Mouse (Mus musculus) monocyte, adult 5-6 weeks (primary cell): ENCODE data around the gene Fkbp11. TPM values are rescaled to one million over a fixed set of nuclear protein-coding genes. Genes with fewer than 3 reads are reported as not detected.

Experiments
- ATAC-seq: fragments of 153-309, 156-312 bp; replicated peaks from 2 replicates; pipeline ENCODE4 v1.8.0; 2017; ENCODE audit warnings: mild to moderate bottlenecking; ENCODE audit not compliant: low TSS enrichment, insufficient number of reproducible peaks, severe bottlenecking, poor library complexity, low FRiP score
- total RNA-seq: library from RNA; stranded (forward); fragments of 200-1000, 200-491, 200-594 nt; gene quantifications from 3 replicates; pipeline ENCODE4 v1.2.3, GENCODE M21; 2017

Fkbp11 gene
- total RNA-seq = 0.11 to 2.2 TPM in 2 of 3 replicates, not detected in the other

DNA sequence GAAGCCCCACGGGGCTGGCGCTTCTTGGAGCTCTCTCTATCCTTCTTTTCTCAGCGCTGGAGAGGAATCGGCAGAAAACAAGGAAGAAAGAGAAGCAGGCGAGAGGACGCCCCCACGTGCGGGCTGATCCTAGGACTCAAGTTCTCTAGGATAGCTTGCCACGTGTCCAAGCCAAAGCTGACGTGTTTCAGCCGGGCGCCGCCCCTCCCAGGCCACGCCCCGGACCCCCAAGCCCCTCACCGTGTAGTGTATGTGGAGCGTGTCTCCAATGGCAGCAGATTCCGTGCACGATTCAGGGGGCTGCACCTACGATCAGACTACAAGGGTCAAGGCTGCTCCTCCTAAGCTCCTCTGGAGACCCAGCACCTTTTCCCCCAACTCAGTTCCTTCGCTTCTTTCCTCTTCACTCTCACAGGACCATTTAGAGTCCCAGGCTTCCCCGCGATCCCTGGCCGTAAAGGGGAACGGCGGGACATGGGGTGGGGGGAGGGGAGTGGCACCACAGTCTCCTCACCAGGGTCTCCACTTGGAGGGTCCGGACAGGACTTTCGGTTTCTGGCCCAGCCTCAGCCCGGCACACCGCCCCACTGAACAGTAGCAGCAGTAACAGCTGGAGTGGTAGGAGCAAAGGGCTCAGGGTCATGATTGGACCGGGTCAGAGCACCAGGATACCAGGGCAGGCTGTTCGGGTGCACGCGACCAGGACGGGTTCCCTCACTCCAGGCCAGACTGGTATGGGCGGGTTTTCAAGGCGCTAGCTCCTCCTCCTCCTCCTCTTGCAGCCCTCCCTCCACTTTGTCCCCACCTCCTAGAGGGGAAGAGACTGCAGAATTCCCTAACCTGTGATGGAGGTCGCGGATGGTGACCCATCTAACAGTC is at the start of gene Fkbp11:
TSS of gene Fkbp11 (minus strand) at position 756 of the 879 bp plus-strand sequence.
- ATAC-seq = peak; percentile 41

DNA sequence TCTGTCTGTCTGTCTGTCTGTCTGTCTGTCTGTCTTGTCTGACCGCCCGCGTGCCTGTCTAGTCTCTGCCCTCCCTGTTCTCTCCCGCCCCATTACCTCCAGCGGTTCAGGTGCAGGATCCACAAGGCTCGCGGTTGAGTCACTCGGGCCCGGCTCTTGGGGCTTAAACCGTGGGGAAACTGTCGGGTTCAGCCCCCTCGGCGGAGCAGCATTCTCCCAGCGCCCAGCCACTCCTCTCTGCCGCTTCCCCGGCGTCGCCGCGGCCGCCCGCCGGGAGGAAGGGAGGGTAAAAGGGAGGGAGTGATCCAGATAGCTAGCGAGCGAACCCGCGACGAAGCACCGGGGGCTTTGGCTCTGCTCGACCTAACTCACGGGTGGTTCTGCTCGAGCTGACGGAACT is 49.8 kb upstream of the Fkbp11 start, which contains the start of gene Wnt10b:
TSS of gene Wnt10b (minus strand) at position 389 of the 400 bp plus-strand sequence.
- no peak for ATAC-seq

DNA sequence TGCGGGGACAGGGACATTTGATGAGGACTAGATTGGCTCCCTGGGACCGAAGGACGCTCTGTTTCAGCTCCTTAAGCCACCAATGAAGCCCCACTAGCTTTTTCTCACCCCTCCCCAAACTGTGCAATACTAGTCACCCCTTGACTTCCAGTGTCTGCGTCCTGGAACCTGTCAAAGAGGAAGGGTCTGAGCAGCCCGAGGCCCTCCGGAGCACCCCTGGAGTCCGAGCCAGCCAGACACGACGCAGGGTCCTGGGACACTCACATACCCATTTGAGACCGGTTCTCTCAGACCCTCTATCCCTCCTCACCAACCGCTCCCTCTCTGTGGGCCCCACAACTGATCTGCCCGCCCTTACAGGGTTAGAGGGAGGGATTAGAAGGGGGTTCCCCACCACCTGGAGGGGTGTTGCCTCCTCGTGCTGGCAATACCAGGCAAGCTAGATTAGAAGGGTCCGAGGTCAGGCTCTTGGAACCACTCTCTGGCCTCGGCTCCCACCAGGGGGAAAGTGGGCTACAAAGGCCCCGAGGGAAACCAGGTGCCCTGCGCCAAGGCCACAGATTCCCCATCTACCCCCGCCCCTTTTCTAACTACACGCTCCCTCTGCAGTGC is 49.1 kb upstream of the Fkbp11 start:
- ATAC-seq = no peak

DNA sequence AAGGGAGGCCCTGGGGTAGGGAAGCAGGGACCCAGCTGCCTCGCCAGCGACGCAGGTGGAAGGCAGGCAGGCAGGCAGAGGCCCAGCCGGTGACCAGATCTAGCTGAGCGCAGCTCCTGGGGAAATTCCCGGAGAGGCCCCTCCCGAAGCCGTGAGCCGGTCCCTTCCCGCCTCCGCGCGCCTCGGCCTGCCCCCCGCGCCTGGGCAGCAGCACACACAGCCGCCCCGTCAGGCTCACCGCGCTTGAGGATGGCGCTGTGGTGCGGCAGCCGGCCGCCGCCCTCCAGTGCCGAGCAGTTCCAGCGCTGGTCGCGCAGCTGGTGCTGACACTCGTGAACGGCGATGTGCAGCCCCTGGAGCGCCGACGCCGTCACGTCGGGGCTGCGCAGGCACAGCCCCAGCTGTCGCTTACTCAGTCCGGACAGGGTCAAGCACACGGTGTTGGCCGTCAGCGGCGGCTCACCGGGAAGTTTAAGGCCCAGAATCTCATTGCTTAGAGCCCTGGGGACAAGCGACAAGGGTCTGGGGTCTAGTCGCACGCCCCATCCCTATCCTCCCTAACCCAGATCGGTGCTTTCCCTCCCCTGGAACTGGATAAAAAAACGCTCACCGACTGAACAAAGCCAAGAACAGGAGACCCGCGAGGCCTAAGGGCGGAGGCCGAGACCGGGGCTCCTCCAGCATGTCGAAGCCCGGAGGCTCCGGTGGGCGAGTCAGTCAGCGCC is 48.4 kb upstream of the Fkbp11 start:
- ATAC-seq = no peak

DNA sequence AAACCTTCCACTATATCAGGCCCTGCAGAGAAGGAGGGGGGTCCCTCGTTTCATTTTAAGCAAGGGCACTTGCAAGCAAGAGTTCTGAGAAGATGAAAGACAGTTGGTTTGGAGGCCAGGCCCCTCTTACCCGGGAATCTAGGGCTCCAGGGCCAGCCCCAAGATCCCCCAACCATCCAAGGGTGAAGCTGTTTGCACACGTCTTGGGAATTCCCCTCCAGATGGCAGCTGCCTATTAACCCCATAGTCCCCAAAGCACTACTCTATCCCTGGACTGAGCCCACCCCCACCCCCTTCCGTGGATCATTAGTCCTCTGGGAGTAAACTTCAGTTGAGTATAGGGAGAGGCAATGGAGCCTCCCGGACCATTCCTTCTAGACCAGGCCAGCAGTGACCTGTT is 47.5 kb upstream of the Fkbp11 start:
- no peak for ATAC-seq

DNA sequence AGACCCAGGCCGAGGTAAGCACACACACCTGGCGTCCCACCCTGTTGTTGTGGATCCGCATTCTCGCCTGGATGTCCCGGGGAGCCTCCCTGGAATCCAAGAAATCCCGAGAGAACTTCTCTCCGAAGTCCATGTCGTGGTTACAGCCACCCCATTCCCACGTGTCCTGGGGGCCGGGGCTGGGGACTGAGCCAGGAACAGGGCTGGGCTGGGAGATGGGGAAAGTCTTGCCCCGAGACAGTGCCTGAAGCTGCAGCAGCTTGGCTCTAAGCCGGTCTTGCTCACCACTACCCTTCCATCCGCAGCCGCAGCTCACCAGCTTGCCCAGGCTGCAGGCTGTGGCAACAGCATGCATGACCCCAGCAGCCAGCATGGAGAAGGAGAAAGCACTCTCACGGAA is 46.1 kb upstream of the Fkbp11 start:
- ATAC-seq = no peak

DNA sequence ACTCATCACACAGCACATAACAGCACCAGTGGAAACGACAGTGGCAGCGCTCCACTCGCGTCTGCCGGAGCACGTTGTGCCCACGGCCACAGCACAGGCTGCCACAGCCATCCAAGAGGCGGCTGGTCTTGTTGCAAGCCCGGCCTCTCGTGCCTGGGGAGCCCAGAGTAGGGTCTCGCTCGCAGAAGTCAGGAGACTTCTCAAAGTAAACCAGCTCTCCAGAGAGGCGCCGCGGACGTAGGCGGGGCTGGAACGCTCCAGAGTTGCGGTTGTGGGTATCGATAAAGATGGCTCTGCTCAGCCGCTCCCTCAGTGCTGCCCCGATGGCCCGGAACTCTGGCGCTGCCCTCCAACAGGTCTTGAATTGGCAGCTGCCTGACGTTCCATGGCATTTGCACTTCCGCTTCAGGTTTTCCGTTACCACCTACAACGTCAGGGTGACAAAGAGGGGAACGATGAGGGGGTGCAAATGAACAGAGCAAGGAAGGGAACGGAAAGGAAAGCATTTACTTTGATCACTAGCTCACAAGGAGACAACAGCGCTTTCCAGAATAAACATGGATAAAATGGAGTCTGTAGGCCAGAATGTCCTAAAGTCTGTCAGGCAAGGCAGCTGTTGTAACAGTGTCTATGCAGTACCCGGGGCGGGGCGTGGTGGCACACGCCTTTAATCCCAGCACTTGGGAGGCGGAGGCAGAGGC is 44.7 kb upstream of the Fkbp11 start:
- ATAC-seq = peak; percentile 38

DNA sequence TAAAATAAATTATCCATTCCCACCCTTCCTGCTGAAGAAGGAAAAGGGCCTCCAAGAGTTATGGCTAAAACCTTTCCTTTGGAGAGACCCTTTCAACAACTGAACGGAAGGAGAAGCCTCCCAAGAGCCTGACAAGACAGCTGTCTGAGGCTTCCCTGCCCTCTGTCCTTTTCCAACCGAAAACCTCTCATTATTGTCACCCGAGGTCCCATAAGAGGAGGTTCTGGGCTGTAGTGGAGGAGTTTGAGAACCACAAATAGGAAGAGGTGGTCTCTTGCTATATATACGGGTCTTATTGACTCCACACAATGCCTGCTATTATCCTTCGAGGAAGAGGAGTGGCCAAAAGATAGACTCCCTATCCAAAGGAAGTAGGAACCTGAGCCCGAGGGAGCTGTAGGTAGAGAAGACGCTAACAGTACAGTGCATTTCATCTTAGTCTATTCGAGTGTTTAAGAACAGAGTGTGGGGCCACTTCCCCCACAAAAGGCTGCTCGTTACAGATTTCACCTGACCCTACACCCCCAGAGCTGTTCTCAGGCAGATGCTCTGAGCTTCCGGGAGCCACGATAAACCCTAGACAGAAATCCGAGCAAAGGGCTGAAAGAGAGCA is 43.9 kb upstream of the Fkbp11 start:
- ATAC-seq = no peak

DNA sequence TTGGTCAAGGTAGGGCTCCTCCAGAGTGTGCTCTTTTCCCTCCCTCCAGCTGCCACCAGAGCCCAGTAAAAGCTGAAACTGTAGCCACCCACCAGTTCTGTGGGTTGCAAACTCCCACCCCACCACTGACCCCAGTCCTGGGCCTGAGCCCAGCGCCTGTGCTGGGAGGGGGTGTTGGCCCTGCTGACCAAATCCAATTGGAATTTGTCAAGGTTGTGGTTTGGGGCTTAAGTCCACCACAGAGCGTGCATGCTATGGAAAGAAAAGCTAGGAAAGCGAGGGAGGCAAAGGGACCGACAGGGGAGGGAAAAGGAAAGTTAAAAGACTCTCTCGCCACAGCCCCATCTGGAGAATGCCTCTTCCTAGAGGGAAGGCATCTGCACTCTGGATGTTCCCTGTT is 40.3 kb upstream of the Fkbp11 start:
- no peak for ATAC-seq

DNA sequence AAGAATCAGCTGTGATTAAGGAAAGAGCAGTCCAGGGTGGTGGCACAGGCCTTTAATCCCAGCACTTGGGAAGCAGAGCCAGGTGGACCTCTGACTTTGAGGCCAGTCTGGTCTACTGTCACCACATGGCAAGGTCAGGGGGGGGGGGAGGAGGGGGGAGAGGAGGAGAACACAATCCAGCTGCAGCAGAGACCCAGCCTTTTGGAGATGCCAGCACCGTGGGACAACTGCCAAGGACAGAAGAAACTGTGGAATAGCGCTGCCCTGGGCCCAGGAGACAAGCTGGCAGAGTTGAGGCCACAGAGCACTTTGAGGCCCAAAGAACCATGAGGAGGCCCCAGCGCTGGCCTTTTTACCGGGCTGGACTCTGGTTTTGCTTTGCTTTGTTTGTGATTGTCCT is 37.9 kb upstream of the Fkbp11 start:
- no peak for ATAC-seq

DNA sequence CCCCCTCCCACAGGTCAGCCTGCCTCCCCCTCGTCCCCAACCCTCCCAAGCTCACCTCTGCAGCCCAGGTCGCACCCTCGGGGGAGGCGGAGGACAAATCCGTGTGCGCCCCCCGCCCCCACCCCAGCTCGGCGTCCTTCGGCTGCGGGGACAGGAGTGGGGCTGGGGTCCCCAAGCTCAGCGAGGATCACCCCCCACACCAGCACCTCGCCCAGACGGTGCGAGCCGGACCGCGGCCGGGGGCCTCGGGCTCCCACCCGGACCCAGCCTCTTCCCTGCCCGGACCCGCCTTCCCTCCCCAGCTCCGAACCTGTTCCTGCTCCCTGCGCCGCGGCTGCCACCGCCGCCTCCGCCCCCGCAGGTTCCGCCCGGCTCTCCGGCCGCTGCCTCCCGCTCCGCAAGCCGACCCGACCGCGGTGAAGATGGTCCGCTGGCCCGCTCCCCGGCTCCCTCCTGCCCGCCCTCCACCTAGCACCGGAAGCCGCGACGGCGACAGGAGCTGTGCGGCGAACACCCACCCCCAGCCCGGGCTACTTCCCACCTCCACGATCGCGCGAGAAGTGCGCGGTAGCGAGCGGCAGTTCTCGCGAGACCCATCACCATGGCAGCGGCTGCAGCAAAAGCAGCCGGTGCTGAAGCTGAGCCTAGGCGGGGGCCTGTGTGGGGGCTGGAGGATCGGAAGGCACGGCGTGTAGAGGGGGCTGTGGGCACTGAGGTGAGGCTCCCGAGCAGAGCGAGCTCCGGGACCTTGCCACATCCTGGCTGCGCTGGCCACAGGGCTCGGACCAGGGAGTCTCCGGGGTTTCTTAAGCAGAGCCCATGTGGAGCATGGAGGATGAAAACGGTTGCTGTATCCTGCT is 34.9 kb upstream of the Fkbp11 start, which contains the start of gene Arf3:
TSS of gene Arf3 (minus strand) at position 545 of the 860 bp plus-strand sequence.
- peak; percentile 94 for ATAC-seq

DNA sequence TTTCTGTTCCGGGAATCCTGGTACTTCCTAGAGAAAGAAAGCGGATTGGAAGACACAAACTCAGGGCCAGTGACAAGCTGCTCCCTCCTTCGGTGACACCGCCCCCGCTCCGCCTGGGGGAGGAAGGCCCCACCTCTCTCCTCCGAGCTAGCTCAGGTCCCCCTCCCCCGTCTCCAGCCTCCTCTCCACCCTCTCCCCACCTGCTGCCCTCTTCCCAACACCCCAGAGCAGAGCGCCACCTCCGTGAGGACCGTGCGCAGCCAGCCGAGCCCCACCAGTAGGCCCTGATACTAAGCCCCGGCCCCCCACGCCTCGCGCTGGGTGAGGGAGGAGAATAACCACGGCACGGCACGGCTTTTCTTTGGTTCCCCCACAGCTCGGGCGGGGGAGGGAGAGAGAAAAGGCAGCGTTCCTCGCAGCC is 34.2 kb upstream of the Fkbp11 start:
- ATAC-seq = peak; percentile 23; the same call in 1 of the 2 replicates

DNA sequence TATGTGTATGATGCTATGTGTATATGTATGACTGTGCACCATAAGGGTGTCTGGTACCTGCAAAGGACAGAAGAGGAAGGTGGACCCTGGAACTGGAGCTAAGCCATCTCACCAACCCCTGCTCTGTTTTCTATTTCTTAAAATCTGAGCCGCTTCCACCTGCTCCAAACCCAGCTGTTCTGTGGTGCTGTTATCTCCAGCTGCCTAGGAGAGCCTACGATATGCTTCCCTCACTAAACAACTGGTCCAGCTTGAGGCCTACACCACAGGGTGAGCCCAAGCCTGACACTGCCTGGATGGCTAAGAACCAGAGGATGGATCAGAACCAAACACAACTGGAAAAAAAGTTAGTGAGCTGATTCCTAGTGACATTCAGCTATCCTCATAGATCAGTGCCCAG is 26.1 kb upstream of the Fkbp11 start:
- no peak for ATAC-seq

DNA sequence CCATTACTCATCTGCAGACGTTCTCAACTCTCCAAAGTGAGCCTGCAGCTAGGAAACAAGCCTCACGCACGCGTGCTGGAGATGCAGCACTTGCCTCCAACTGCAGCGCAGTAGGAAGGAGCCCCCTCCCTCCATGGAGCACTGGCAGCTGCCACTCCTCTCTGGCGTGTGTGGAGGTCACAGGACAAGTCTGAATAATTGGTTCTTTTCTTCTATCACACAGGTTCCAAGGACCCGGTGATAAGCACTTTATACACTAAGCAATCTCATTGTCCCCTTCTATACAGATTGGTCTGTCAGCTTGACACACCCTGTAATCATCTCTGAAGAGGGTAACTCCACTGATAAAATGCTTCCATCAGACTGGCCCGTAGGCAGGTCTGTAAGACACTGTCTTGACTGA is 25.0 kb upstream of the Fkbp11 start:
- ATAC-seq = no peak

DNA sequence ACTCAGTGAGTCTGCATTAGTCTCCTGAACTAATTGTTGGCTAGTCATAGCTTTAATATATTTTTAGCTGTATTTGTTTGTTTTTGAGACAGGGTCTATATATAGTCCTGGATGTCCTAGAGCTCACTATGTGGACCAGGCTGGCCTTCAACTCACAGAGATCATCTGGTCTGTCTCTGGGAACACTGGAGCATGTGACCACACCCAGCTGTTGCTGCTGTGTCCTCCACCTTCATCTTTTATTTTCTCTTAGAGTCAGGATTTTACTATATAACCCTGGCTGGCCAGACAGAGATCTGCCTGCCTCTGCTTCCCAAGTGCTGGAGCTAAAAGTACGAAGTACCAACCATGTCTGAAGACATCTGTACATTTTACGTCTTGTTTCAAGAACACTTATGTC is 21.1 kb upstream of the Fkbp11 start:
- no peak for ATAC-seq

DNA sequence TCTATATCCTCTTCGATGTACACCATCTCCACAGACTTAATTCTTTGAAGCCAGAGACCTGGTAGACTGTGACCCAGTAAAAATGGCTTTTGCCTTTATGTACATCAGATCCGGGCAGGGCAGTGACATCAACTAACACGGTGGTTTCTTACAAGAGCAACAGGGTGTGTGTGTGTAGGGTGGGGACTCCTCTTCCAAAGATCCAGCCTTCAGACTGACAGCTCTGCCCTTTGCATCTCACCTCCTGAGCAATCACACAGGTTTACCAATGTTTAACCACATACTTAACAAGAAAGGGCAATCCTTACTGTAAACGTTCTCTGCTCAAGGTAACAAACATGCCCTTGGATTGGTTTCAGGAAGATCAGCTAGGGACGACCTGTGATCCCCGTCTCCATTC is 19.3 kb upstream of the Fkbp11 start:
- no peak for ATAC-seq

DNA sequence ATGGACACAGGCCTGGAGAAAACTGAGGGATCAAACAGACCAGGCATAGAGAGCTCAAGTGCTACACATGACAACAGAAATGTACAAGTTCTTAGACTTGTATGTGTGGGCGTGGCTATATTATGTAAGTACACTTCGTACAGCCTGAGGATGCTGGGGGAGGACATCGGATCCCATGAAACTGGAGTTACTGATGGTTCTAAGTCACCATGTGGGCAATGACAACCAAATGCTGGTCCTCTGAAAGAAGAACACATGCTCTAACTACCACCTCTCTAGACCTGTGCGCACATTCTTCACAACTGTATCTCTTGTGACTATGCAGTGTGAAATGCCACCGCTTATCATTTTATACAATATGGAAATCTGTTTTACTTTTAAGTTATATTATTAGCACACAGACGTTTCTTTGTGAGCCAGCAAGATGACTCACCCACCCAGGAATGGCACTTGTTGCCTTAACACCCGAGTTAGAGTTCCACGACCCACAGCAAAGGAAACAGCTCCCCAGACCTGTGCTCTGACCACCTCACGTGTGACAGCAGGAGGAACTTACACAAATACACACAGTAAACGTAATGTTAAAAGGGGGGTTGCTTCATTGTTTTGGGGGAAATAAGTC is 18.5 kb upstream of the Fkbp11 start:
- no peak for ATAC-seq
